Mouse (Mus musculus) heart, adult 11 months (tissue): ENCODE results near the gene Lmx1b.

ENCODE experiments used
- DNase-seq: peaks from one replicate; pipeline ENCODE4 v3.0.0; 2022

The Lmx1b gene

GRCm38 (mm10) chr2:33582457-33583060, 57.8 kb downstream of the Lmx1b start:
- no peak for DNase-seq

- DNase-seq = no peak
These were observed 58.4 kb downstream of the Lmx1b start for GRCm38 (mm10) chr2:33581866-33582265.

- no peak for DNase-seq
These were observed 58.9 kb downstream of the Lmx1b start for GRCm38 (mm10) chr2:33581449-33581777.

GRCm38 (mm10) chr2:33580697-33581448, 59.4 kb downstream of the Lmx1b start:
- no peak for DNase-seq

GRCm38 (mm10) chr2:33575406-33575805, 64.9 kb downstream of the Lmx1b start:
- no peak for DNase-seq

- DNase-seq = no peak
These were observed 67.2 kb downstream of the Lmx1b start for GRCm38 (mm10) chr2:33573075-33573474.

- DNase-seq = no peak
These were observed 69.0 kb downstream of the Lmx1b start for GRCm38 (mm10) chr2:33571219-33571824.

- DNase-seq = no peak
These were observed 70.6 kb downstream of the Lmx1b start for GRCm38 (mm10) chr2:33569698-33570097.

- DNase-seq = no peak
These were observed 71.1 kb downstream of the Lmx1b start for GRCm38 (mm10) chr2:33569240-33569639.

GRCm38 (mm10) chr2:33565886-33566285, 74.4 kb downstream of the Lmx1b start:
- no peak for DNase-seq

- no peak for DNase-seq
These were observed 75.6 kb downstream of the Lmx1b start for GRCm38 (mm10) chr2:33564748-33565147.

- DNase-seq = no peak
These were observed 80.6 kb downstream of the Lmx1b start for GRCm38 (mm10) chr2:33559752-33560151.

- no peak for DNase-seq
These were observed 81.0 kb downstream of the Lmx1b start for GRCm38 (mm10) chr2:33559334-33559733.

GRCm38 (mm10) chr2:33558233-33558632, 82.1 kb downstream of the Lmx1b start:
- no peak for DNase-seq

GRCm38 (mm10) chr2:33555573-33555972, 84.7 kb downstream of the Lmx1b start:
- DNase-seq = peak; percentile 76

- no peak for DNase-seq
These were observed 87.6 kb downstream of the Lmx1b start for GRCm38 (mm10) chr2:33552672-33553071.

- peak; percentile 68 for DNase-seq
These were observed 92.7 kb downstream of the Lmx1b start for GRCm38 (mm10) chr2:33547595-33547994.

GRCm38 (mm10) chr2:33546879-33547278, 93.4 kb downstream of the Lmx1b start:
- DNase-seq = peak; percentile 88

- no peak for DNase-seq
These were observed 94.3 kb downstream of the Lmx1b start for GRCm38 (mm10) chr2:33546051-33546450.

GRCm38 (mm10) chr2:33544781-33545566, 95.3 kb downstream of the Lmx1b start:
- DNase-seq = peak; percentile 75

- peak; percentile 79 for DNase-seq
These were observed 96.0 kb downstream of the Lmx1b start for GRCm38 (mm10) chr2:33544203-33544762.

GRCm38 (mm10) chr2:33543429-33544202, 96.7 kb downstream of the Lmx1b start:
- DNase-seq = peak; percentile 84
